Mouse (Mus musculus) stomach, postnatal 0 days (tissue): ENCODE data around the gene Mdga1.

Source experiments
- CTCF ChIP-seq: IDR thresholded peaks from 2 replicates; pipeline ENCODE4 v1.5.1; 2016; ENCODE audit warnings: antibody characterized with exemption, low read depth, mild to moderate bottlenecking, moderate library complexity
- EP300 ChIP-seq: optimal IDR thresholded peaks from 2 replicates; pipeline ENCODE3; 2016; ENCODE audit warnings: antibody characterized with exemption

- TF ChIP-seq CTCF = no peak
- no peak for TF ChIP-seq EP300
Observed at GRCm38 (mm10) chr17:29998566-29999295, 28.8 kb upstream of the Mdga1 start.
